Mouse (Mus musculus): ENCODE data around the gene Pax4. TPM values are rescaled to one million over a fixed set of nuclear protein-coding genes. Genes with fewer than 3 reads are reported as not detected.

Gene Pax4
- polyA plus RNA-seq (2017; shearing (Covaris generic)): not detected

DNA sequence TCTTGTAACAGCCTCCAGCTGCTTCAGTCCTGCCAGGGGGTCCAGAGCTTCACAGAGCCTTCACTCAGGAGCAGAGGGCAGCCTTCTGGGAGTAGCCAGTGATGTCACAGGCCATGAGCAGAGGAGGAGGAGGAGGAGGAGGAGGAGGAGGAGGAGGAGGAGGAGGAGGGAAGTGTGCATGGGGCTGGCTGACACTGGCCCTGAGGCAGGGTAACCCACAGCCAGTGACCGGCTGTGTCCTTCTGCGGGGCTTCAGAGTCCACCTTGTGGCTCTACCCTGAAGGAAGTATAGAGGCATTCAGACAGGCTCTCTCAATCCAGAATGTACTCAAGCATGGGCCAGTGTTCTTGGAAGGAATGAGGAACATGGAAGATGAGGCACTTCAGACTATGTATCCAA lies at the start of gene Pax4:
Pax4 (minus strand) TSS at position 101 of the 400 bp plus-strand sequence.

DNA sequence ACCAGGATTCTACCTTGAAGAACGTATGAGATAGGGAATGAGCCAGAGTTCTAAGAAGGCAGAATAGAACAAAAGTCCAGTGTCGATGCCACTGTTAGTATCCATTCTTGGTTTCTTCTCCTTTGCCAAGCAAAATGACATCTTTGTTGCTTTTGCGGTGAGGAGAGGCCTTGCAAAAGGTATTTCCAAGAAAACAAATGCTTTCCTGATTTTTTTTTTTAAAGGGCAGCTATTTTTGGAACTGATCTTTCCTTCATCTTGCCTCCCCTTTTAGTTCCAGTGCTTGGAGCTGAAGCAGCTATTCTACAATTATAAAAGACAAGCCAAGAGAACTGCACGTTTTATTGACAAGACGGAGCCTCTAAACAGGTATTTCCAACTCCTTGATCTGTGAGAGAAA lies 25.7 kb upstream of the Pax4 start, which contains the start of gene Snd1:
Snd1 (plus strand) TSS at position 301 of the 400 bp plus-strand sequence.

DNA sequence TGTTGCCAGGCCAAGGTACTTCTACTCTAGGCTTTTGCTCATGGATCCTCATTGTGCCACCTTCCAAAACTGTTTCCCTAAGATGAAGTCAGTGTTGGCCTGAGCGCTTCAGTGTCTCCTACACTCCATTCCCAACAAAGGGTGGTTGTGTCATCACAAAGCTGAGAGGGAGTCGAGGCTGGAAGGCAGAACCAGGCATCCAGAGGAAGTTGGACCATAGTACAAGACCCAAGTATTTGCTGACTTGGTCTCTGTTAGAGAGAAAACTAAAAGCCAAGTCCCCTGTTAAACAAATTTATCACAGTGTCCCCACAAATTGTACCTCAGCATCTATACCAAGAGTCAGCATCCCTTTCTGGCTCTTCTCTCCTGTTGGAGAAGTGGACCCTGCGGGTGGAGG lies 20.9 kb downstream of the Pax4 start, which contains the start of gene Gcc1:
Gcc1 (minus strand) TSS at position 101 of the 400 bp plus-strand sequence.

DNA sequence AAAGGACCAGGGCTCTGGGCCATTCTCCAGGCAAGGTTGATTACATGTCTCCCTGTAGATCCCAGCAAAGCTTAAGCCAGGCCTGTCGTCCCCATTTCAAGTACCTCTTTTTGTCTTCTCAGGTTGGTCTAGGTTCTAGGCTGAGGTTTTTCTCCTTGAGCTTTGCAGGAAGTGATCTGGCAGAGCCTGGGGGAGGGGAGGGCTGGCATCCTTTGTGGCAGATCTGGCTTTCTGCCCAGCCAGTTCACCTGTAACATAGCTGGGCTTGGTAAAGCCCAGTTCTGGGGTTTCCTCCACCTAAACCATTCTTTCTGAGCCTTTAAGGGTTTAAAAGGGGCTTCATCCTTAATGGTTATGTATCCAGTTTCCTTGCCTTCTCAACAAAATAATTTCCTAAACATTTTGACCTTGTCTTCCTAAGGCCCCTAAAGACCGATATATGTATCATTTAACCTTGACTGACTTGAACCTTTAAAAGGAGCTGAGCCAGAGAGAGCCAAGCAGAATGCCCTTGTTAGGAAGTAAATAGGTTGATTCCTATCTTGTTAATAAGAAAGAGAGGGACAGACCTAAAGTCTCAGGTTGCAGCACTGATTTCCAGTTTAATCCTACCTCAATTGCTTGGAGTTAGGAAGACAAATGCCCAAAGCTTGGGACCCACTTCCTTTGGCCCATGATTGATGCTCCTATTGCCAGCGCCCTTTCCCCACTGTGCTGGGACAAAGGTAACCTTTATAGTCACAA lies 21.9 kb downstream of the Pax4 start, which contains the start of gene Fscn3:
Fscn3 (plus strand) TSS at position 694 of the 744 bp plus-strand sequence.

DNA sequence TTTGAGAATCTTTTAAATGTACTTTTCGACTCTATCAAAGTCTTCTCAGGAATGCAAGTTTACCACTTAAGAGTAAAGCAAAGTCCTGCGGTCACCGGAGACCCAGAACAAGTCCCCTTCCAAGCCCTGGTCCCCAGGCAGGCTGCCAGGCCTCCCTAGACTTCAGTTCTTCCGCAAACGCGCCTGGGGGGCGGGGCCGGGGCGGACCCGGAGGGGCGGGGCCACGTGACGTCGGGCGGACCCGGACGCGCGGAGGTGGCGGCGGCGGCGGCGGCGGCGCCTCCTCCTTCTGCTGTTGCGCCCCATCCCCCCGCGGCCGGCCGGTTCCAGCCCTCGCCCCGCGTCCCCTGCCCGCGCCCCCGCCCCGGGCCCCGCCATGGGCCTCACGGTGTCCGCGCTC lies 25.8 kb downstream of the Pax4 start, which contains the start of gene Arf5:
Arf5 (plus strand) TSS at position 248 of the 400 bp plus-strand sequence.

DNA sequence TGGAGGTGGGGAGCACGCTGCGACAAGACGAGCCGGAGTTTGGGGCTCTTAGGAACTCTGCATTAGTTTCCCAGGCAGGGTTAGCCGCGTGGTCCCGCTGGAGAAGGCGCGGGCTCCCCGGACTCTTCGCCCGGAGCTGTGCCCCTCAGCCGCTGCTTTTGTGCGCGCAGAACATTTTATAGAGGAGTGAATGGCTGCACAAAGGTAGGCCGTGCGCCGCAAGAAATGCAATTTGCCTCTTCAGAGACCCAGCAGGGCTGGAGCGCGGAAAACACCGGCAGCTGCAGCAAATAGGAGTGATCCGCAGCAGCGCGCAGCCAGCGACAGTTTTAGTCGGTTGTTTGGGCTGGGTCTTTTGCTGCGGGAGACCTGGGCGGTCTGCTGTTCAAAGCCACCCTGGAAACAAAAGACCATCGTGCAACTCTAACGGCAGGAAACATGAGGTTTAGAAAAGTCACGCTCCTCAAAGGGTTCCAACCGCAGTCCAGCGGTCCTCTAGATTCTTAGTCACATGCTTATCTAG lies 51.4 kb downstream of the Pax4 start, which contains the start of gene Zfp800:
Zfp800 (minus strand) TSS at position 325 of the 523 bp plus-strand sequence.

Other genes with a start within 250 kb of the Pax4 start
- gene Zfp800, start 51.3 kb downstream of the Pax4 start, polyA plus RNA-seq (2017; shearing (Covaris generic)): 49.7 TPM
- gene Arf5, start 25.8 kb downstream of the Pax4 start, polyA plus RNA-seq (2017; shearing (Covaris generic)): 226 TPM
- gene Fscn3, start 21.6 kb downstream of the Pax4 start, polyA plus RNA-seq (2017; shearing (Covaris generic)): not detected
- gene Gcc1, start 21.0 kb downstream of the Pax4 start, polyA plus RNA-seq (2017; shearing (Covaris generic)): 20.0 TPM
- gene Snd1, start 25.8 kb upstream of the Pax4 start, polyA plus RNA-seq (2017; shearing (Covaris generic)): 101 TPM